Mouse (Mus musculus) hindbrain, embryonic 10.5 days (tissue): ENCODE data around the gene Cyp46a1. TPM values are rescaled to one million over a fixed set of nuclear protein-coding genes. Genes with fewer than 3 reads are reported as not detected.

Source experiments
- DNase-seq: peaks from one replicate; pipeline ENCODE4 v3.0.0-alpha.2; 2017; ENCODE audit warnings: low spot score
- H3K27ac ChIP-seq: fragments of 300-500 bp; sonication (generic); 2 replicates; pipeline ENCODE4 v1.5.1; 2016; ENCODE audit warnings: mild to moderate bottlenecking, moderate library complexity
- H3K27me3 ChIP-seq: fragments of 300-500 bp; sonication (generic); 2 replicates; pipeline ENCODE4 v1.6.1; 2016; ENCODE audit warnings: mild to moderate bottlenecking; ENCODE audit not compliant: poor library complexity, insufficient read depth, severe bottlenecking
- H3K36me3 ChIP-seq: fragments of 300-500 bp; sonication (generic); 2 replicates; pipeline ENCODE4 v1.6.1; 2016; ENCODE audit warnings: mild to moderate bottlenecking, moderate library complexity
- H3K4me1 ChIP-seq: fragments of 300-500 bp; sonication (generic); replicated peaks from 2 replicates; pipeline ENCODE4 v1.6.1; 2016; ENCODE audit warnings: mild to moderate bottlenecking
- H3K4me3 ChIP-seq: fragments of 300-500 bp; sonication (generic); 2 replicates; pipeline ENCODE4 v1.5.1; 2016; ENCODE audit warnings: mild to moderate bottlenecking, moderate library complexity
- H3K9me3 ChIP-seq: fragments of 300-500 bp; sonication (generic); 2 replicates; pipeline ENCODE4 v1.6.1; 2016; ENCODE audit warnings: mild to moderate bottlenecking, moderate library complexity
- WGBS: fragments of 180-500 bp; shearing (Covaris S2); methylation state at CpG from one replicate; pipeline ENCODE4 v1.1.7; 2016; 5-methylcytosine and 5-hydroxymethylcytosine counted together
- polyA plus RNA-seq: library from polyadenylated mRNA; unstranded; fragments of >200 nt; fragmentation: Nextera tagmentation; extraction: Ambion mirVana; gene quantifications from 2 replicates; pipeline ENCODE4 v1.2.1, GENCODE M21; 2016

The Cyp46a1 gene
- polyA plus RNA-seq, 1 experiment from 2014 or later = 19.1 TPM

DNA sequence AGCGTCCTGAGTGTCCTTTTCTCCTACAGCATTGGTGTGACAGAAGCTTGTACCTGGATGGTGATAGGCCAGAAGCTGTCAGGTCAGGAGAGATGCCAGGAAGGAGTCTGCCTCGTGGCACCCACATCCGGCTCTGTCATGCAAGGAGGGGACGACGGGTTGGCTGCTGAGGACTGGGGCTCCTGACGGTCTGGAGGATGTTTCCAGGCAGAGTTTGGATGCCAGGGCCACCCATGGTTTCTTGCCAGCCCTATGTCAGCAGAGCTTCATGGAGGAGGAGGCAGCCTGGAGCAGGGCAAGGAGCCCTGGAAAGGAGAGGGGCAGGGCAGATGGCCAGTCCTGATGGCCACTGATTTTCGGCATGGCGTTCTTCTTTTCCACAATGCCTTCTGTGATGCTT lies 65.0 kb downstream of the Cyp46a1 start:
- Histone ChIP-seq H3K4me3 (no peak overlapping the region), H3K27ac (0 out of 2 replicates have a peak overlapping the region, but pooled peaks have one; percentile 41), H3K9me3 (no peaks in the 10 kb centered on the region), H3K4me1 (peaks cover 46% of the 10 kb centered on the region), H3K36me3 (no peaks in the 10 kb centered on the region), H3K27me3 (peaks cover 3% of the 10 kb centered on the region; the same call in 1 of the 2 replicates)
- WGBS = 89% methylated on average over 8 of the region's 8 CpGs
- no peak for DNase-seq

DNA sequence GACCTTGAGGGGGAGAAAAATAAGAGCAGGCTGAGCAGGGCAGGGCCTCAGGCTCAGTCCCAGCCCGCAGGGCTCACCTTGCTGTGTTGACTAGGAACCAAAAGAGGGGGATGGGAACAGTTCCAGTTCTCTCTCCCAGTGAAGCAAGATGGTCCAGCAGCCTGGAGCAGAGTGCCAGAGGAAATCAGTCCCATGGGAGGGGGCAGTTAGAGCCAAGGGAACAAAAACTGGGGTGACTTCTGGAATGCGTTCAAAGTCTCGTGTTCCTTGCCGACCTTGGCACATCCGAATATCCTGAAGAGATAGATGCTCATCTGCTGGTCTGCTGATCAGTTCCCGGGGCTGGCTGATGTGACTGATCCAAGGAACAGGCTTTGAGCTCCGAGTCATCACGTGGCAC lies 66.8 kb downstream of the Cyp46a1 start:
- 0 out of 2 replicates have a peak overlapping the region, but pooled peaks have one; percentile 23 for H3K27ac ChIP-seq
- H3K27me3 ChIP-seq = peaks cover 3% of the 10 kb centered on the region; the same call in 1 of the 2 replicates
- H3K4me3 ChIP-seq = no peak overlapping the region
- DNase-seq = no peak
- H3K9me3 ChIP-seq = no peaks in the 10 kb centered on the region
- 84% methylated on average over 8 of the region's 8 CpGs for WGBS
- no peaks in the 10 kb centered on the region for H3K36me3 ChIP-seq
- H3K4me1 ChIP-seq = peaks cover 39% of the 10 kb centered on the region

DNA sequence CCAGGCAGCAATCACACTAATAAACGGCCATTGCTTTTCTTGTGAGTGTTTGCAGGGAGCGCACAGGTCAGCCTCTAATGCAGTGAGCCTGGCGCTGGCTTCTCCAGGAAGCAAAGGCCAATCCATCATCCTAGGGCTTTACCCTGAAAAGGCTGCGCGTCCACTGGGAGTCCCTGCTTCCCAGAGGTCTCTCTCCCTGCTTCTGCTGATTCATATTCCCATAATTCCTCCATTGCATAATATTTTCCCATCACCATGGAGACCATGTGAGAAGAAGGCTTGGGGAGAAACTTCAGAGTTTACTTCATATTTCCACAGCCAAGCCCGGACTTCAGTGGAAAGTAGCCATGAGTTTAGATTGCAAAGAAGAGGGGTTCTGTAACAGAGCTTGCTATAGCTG lies 69.8 kb downstream of the Cyp46a1 start:
- peaks cover 7% of the 10 kb centered on the region; the same call in 1 of the 2 replicates for H3K27me3 ChIP-seq
- peaks cover 40% of the 10 kb centered on the region for H3K4me1 ChIP-seq
- no peak for DNase-seq
- no peak overlapping the region for H3K4me3 ChIP-seq
- H3K36me3 ChIP-seq = no peaks in the 10 kb centered on the region
- 79% methylated on average over 6 of the region's 6 CpGs for WGBS
- no peaks in the 10 kb centered on the region for H3K9me3 ChIP-seq
- peak overlapping the region; percentile 45; the same call in 1 of the 2 replicates for H3K27ac ChIP-seq

DNA sequence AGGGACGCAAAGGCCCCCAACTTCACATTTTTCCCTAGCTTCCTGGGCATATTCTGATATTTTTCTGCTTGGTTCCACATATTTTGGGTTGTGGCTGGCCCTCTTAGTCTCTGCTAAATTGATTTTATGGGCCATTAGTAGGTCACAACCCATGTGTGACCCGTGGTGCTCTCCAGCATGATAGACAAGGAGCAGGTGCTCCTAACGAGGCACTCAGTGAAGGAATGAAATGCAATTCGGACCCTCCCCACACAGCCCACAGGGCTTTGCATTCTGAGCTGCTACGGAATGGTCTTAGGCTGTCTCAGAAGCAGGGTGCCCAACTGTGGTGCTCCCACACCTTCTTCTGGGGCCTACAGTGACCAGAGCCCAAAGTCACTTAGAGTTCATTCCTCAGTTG lies 74.9 kb downstream of the Cyp46a1 start:
- no peak overlapping the region for H3K4me3 ChIP-seq
- DNase-seq = no peak
- H3K27me3 ChIP-seq = peaks cover 5% of the 10 kb centered on the region; the same call in 1 of the 2 replicates
- no peaks in the 10 kb centered on the region for H3K36me3 ChIP-seq
- peaks cover 58% of the 10 kb centered on the region for H3K4me1 ChIP-seq
- no peaks in the 10 kb centered on the region for H3K9me3 ChIP-seq
- peak overlapping the region; percentile 18; the same call in 1 of the 2 replicates for H3K27ac ChIP-seq
- 51% methylated on average over 5 of the region's 5 CpGs for WGBS

DNA sequence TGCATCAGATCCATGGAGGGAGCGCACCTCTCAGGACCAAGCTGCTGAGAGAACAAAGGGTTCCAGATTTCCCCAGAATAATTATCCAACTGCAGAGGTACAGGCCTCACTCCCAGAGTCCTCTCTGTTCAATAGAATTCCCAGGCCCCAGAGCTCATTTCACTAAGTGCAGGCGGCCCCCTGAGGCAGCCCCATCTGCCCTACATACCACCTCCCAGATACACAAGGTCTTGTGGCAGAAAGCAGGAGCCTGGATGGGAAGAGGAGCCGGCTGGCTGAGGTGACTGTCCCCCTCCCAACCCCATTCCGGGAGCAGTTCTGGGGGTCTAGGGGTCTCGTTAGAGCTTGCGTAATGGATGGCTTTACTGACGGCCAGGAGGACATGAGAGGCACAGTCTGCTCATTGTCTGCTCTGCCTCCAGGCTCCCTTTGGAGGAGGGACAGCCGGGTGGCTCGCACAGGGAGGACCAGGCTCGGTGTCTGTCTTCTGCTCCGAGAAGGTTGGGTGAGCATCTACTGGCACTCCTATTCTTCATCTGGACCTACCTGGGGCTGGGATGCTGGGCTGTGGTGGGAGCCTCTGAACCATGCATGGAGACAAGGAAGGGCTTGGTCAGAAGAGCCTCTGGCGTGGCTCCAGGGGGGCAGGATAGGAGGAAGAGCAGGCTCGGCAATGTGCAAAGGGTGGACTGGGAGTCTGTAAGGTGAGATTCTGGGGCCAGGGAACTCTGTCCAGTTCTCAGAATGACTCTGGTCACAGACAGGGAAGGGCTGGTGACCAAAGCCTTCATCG lies 76.4 kb downstream of the Cyp46a1 start:
- H3K27ac ChIP-seq = peak overlapping the region; percentile 80

More for the DNA sequence above, 76.4 kb downstream of the Cyp46a1 start:
- Histone ChIP-seq H3K9me3 (no peaks in the 10 kb centered on the region), H3K36me3 (no peaks in the 10 kb centered on the region), H3K4me1 (peaks cover 53% of the 10 kb centered on the region), H3K4me3 (peak overlapping the region; percentile 16), H3K27me3 (peaks cover 5% of the 10 kb centered on the region; the same call in 1 of the 2 replicates)
- DNase-seq = peak; percentile 31
- WGBS = 57% methylated on average over 14 of the region's 14 CpGs

Other genes starting within 250 kb of the Cyp46a1 start
- 76.9 and 82.1 TPM in 2 replicates for gene Setd3, start 155.1 kb upstream of the Cyp46a1 start, polyA plus RNA-seq
- 2.9 and 3.3 TPM in 2 replicates for gene Ccnk, start 154.8 kb upstream of the Cyp46a1 start, polyA plus RNA-seq
- 14.3 and 16.0 TPM in 2 replicates for gene Ccdc85c, start 59.0 kb upstream of the Cyp46a1 start, polyA plus RNA-seq
- gene Hhipl1, start 28.1 kb upstream of the Cyp46a1 start, polyA plus RNA-seq = 3.0 and 3.2 TPM in 2 replicates
- gene Eml1, start 36.6 kb downstream of the Cyp46a1 start, polyA plus RNA-seq = 104 and 125 TPM in 2 replicates
- 59.1 and 75.2 TPM in 2 replicates for gene Evl, start 220.3 kb downstream of the Cyp46a1 start, polyA plus RNA-seq